18 mouse cellular contexts compared by ENCODE assay signal in the genomic region with DNA sequence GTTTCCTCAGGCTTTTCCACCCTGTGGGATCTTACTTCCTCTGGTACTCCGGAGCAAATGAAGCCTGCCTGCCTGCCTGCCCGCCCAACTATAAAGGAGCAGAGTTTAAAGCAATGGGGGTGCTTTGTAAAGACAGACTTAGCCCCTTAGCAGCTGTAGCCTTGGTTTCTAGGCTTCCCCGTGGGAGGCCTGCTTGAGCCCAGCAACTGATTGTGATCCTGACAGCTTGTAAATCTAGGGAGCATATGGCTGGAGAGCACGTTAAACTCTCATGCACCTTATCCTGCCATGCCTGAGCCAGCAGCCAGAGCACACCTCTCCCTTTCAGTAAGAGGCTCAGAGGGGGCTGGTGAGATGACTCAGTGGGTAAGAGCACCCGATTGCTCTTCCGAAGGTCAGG. TPM values are rescaled to one million over a fixed set of nuclear protein-coding genes. Genes with fewer than 3 reads are reported as not detected.
DNase-seq lines count a peak whose midpoint lies in the region; ATAC-seq and TF ChIP-seq lines count a peak whose summit lies in the region.
"Had no signal": no experiment of that assay in that cellular context is flagged by ENCODE, and none has a peak within 500 bp of the region (broad histone marks: within the 10 kb centered on the region; RNA-seq: fewer than 3 reads in every experiment).

No protein-coding gene starts in this region.

- H3K9ac ChIP-seq in kidney, embryonic 14.5 days (ENCODE audit: low read depth, low read length): no peak overlapping the region
- no peak overlapping the region for H3K9ac ChIP-seq in neural tube, embryonic 12.5 days
- H3K9ac ChIP-seq in lung, postnatal 0 days (replicated peaks; ENCODE audit: low read depth): no peak overlapping the region
- H3K9ac ChIP-seq: heart, embryonic 12.5 days; liver, embryonic 12.5 days had no signal

- no peak overlapping the region for H3K27ac ChIP-seq in kidney, embryonic 14.5 days (ENCODE audit: low read depth, low read length)
- H3K27ac ChIP-seq in neural tube, embryonic 12.5 days: no peak overlapping the region
- no peak overlapping the region for H3K27ac ChIP-seq in lung, postnatal 0 days (ENCODE audit: low read length)
- H3K27ac ChIP-seq: liver, embryonic 12.5 days had no signal

- no peak overlapping the region for H3K4me3 ChIP-seq in kidney, embryonic 14.5 days (ENCODE audit: low read length)
- H3K4me3 ChIP-seq in neural tube, embryonic 12.5 days: no peak overlapping the region
- no peak overlapping the region for H3K4me3 ChIP-seq in lung, postnatal 0 days (ENCODE audit: low read depth, low read length)
- H3K4me3 ChIP-seq: erythroblast, embryonic 14.5 days; heart, embryonic 12.5 days; liver, embryonic 12.5 days had no signal

- no peaks in the 10 kb centered on the region for H3K36me3 ChIP-seq in kidney, embryonic 14.5 days (ENCODE audit: control insufficient read depth, insufficient read depth, low read length)
- no peaks in the 10 kb centered on the region for H3K36me3 ChIP-seq in neural tube, embryonic 12.5 days
- no peaks in the 10 kb centered on the region for H3K36me3 ChIP-seq in lung, postnatal 0 days (ENCODE audit: insufficient read depth, low read length)
- H3K36me3 ChIP-seq: liver, embryonic 12.5 days had no signal

- H3K27me3 ChIP-seq in kidney, embryonic 14.5 days (ENCODE audit: control insufficient read depth, insufficient read depth, low read length): no peaks in the 10 kb centered on the region
- no peaks in the 10 kb centered on the region for H3K27me3 ChIP-seq in neural tube, embryonic 12.5 days (replicated peaks)
- H3K27me3 ChIP-seq in lung, postnatal 0 days (replicated peaks; ENCODE audit: insufficient read depth, low read length): no peaks in the 10 kb centered on the region
- H3K27me3 ChIP-seq: heart, embryonic 12.5 days; liver, embryonic 12.5 days had no signal

- WGBS in kidney, embryonic 14.5 days: 33% methylated on average over 6 of the region's 6 CpGs
- 20% methylated on average over 6 of the region's 6 CpGs for WGBS in neural tube, embryonic 12.5 days
- WGBS in lung, postnatal 0 days: 43% methylated on average over 6 of the region's 6 CpGs

- DNase-seq in kidney, postnatal 25 days: no peak
- DNase-seq in embryo, embryonic 10 days (ENCODE audit: low spot score): peak; percentile 38
- DNase-seq in forelimb bud, embryonic 11.5 days (ENCODE audit: low read depth, low spot score): peak; percentile 25
- no peak for DNase-seq in ovary, postnatal 10 days (ENCODE audit: low spot score)
- no peak for DNase-seq in lung, postnatal 0 days (ENCODE audit: low spot score)
- DNase-seq in gastrocnemius, adult 18-20 months (ENCODE audit: low spot score): no peak
- DNase-seq: gastrocnemius, postnatal 36 days; kidney, postnatal 36 days; lung, postnatal 14 days had no signal

- no peak for TF ChIP-seq EP300 in lung, postnatal 0 days (IDR thresholded peaks at IDR 0.05)

- H3K4me2 ChIP-seq in kidney, embryonic 14.5 days (replicated peaks; ENCODE audit: low read depth, low read length): no peak overlapping the region
- H3K4me2 ChIP-seq in neural tube, embryonic 12.5 days (replicated peaks): no peak overlapping the region
- no peak overlapping the region for H3K4me2 ChIP-seq in lung, postnatal 0 days (replicated peaks; ENCODE audit: low read depth, low read length)
- H3K4me2 ChIP-seq: heart, embryonic 12.5 days; liver, embryonic 12.5 days had no signal

- ATAC-seq in kidney, embryonic 14.5 days (ENCODE audit: low FRiP score, low TSS enrichment): peak; percentile 69; the same call in 1 of the 2 replicates
- peak; percentile 96 for ATAC-seq in neural tube, embryonic 12.5 days (ENCODE audit: low FRiP score, low read depth)
- no peak for ATAC-seq in lung, postnatal 0 days
- ATAC-seq: liver, embryonic 12.5 days; Patski had no signal

- no peaks in the 10 kb centered on the region for H3K9me3 ChIP-seq in kidney, embryonic 14.5 days (ENCODE audit: control insufficient read depth, low read length)
- H3K9me3 ChIP-seq in neural tube, embryonic 12.5 days: no peaks in the 10 kb centered on the region
- no peaks in the 10 kb centered on the region for H3K9me3 ChIP-seq in lung, postnatal 0 days (ENCODE audit: low read length)
- H3K9me3 ChIP-seq: heart, embryonic 12.5 days; liver, embryonic 12.5 days had no signal

- H3K4me1 ChIP-seq in kidney, embryonic 14.5 days (ENCODE audit: control insufficient read depth, insufficient read depth, low read length): no peaks in the 10 kb centered on the region
- H3K4me1 ChIP-seq in neural tube, embryonic 12.5 days: no peaks in the 10 kb centered on the region
- no peaks in the 10 kb centered on the region for H3K4me1 ChIP-seq in lung, postnatal 0 days (ENCODE audit: insufficient read depth, low read depth, low read length)
- H3K4me1 ChIP-seq: heart, embryonic 12.5 days; liver, embryonic 12.5 days had no signal

- no peak for TF ChIP-seq CTCF in lung, postnatal 0 days (IDR thresholded peaks at IDR 0.05)

RNA-seq across cellular contexts. Expression of a gene that starts 7.5 kb away (rescaled TPM):
- not detected in 2 replicates for polyA plus RNA-seq in kidney, embryonic 14.5 days (2014; fragmentation: Nextera tagmentation; extraction: Ambion mirVana)
- 0.11 and 0.19 TPM in 2 replicates for polyA plus RNA-seq in neural tube, embryonic 12.5 days (2016; fragmentation: Nextera tagmentation; extraction: Ambion mirVana)
- not detected in 2 replicates for polyA plus RNA-seq in lung, postnatal 0 days (2015; fragmentation: Nextera tagmentation; extraction: Ambion mirVana)
- not detected for total RNA-seq in gastrocnemius, adult 18-20 months (2021)
- total RNA-seq: adrenal gland, adult 18-20 months; gastrocnemius, postnatal 36 days; left cerebral cortex, adult 8-10 months; monocyte, adult 5-6 weeks had no signal
- polyA plus RNA-seq: erythroblast, embryonic 14.5 days; heart, embryonic 12.5 days; liver, embryonic 12.5 days; Patski had no signal

RNA-seq across cellular contexts. Expression of a gene that starts 28.0 kb away (rescaled TPM):
- 26.5 and 35.1 TPM in 2 replicates for polyA plus RNA-seq in kidney, embryonic 14.5 days (2014; fragmentation: Nextera tagmentation; extraction: Ambion mirVana)
- 17.3 and 23.8 TPM in 2 replicates for polyA plus RNA-seq in neural tube, embryonic 12.5 days (2016; fragmentation: Nextera tagmentation; extraction: Ambion mirVana)
- polyA plus RNA-seq in lung, postnatal 0 days (2015; fragmentation: Nextera tagmentation; extraction: Ambion mirVana): 10.2 and 12.5 TPM in 2 replicates
- total RNA-seq in gastrocnemius, adult 18-20 months (2021): 1 to 10 TPM; 1.7 to 2.0 TPM

RNA-seq across cellular contexts. Expression of a gene that starts 43.6 kb away (rescaled TPM):
- 13.5 and 16.4 TPM in 2 replicates for polyA plus RNA-seq in kidney, embryonic 14.5 days (2014; fragmentation: Nextera tagmentation; extraction: Ambion mirVana)
- 29.4 and 32.6 TPM in 2 replicates for polyA plus RNA-seq in neural tube, embryonic 12.5 days (2016; fragmentation: Nextera tagmentation; extraction: Ambion mirVana)
- 9.0 and 9.2 TPM in 2 replicates for polyA plus RNA-seq in lung, postnatal 0 days (2015; fragmentation: Nextera tagmentation; extraction: Ambion mirVana)
- 1 to 10 TPM; 1.9 to 2.3 TPM for total RNA-seq in gastrocnemius, adult 18-20 months (2021)

Comparison
In these comparisons a context has a peak if more than half of its experiments do, and no peak if none do; other contexts are left out.
1. DNase-seq: peak in embryo, embryonic 10 days (single experiment) and forelimb bud, embryonic 11.5 days (single experiment); none in kidney, postnatal 25 days (0 of 2), ovary, postnatal 10 days (single experiment), lung, postnatal 0 days (single experiment) and gastrocnemius, adult 18-20 months (single experiment).